Mouse (Mus musculus): Measurements from ENCODE around the gene Brat1.

The Brat1 gene

DNA sequence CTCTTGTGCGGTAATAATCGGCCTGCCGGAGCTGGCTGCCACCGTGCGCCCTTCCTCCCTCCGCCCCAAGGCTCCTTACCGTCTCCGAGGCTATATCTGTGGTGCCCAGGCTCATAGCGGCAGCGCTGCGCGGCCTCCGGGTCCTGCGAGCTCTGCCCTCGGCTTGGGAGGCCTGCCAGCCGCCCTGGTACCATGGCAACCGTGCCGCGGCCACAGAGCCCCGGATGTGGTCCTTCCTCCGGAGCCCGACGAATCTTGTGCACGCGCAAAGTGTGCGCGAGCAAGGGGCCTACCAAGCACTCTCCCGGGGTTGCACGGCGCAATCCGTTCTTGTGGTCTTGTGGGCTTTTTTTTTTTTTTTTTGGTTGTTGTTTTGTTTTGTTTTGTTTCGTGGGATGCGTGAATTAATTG is 2.7 kb upstream of the Brat1 start, which contains the start of gene Iqce:
TSS of gene Iqce (minus strand) at position 276 of the 411 bp plus-strand sequence.
- peak; percentile 91 for DNase-seq (ENCODE audit: low read depth)

- DNase-seq (ENCODE audit: low read depth) = peak; percentile 33
These were observed 2.1 kb upstream of the Brat1 start for GRCm38 (mm10) chr5:140702618-140703175.

DNA sequence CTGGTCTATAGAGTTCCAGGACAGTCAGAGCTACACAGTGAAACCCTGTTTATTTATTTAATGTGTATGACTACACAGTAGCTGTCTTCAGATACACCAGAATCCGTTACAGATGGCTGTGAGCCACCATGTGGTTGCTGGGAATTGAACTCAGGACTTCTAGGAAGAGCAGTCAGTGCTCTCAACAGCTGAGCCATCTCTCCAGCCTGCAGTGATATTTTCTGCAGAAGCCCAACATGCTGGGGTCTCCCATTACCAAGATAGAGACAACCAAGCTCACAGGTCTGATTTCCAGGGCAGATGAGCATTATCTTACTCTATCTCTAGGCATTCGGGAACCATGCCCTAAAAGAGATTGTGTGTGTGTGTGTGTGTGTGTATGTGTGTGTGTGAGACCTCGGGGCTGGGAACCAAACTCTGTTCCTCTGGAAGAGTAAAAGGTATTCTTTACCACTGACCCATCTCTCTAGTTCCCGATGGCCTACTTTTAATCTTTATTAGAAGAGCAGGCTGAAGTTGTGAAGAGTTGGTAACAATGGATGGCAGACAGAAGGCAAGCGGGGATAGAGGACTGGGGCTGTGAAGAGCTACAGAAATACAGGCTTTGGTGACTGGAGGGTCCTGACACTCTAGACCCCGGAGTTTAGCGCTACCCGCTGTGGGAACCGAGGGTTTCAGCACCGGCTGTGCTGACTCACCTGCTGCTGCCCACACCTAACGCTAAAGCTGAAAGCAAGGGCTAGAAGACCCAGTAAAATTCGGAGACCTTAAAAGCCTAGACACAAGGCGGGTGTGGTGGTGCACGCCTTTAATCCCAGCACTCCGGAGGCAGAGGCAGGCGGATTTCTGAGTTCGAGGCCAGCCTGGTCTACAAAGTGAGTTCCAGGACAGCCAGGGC is 1.1 kb upstream of the Brat1 start:
- DNase-seq (ENCODE audit: low read depth) = peak; percentile 80

DNA sequence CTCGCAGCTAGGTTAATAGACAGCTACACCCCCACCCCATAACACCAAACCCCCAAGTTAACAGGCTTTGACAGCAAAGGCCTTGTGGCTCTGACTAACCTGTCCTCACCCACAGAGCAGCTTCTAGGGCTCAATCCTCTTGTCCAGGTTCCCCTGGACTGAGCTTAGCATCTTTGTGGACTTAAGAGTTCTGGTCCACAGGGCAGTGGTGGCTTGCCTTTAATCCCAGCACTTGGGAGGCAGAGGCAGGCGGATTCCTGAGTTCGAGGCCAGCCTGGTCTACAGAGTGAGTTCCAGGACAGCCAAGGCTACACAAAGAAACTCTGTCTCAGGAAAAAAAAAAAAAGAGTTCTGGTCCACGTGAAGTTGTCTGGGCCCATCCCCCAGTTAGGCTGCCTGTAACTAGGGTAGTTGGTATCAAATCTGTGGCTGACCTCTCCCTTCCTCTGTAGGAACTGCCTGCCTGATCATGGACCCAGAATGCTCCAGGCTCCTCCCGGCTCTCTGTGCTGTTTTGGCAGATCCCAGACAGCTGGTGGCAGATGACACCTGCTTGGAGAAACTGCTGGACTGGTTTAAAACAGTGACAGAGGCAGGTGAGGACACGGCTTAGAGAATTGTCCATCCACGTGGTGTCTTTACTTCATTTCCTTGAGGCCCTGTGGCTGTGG is 825 bp downstream of the Brat1 start:
- DNase-seq (ENCODE audit: low read depth) = peak; percentile 56

DNA sequence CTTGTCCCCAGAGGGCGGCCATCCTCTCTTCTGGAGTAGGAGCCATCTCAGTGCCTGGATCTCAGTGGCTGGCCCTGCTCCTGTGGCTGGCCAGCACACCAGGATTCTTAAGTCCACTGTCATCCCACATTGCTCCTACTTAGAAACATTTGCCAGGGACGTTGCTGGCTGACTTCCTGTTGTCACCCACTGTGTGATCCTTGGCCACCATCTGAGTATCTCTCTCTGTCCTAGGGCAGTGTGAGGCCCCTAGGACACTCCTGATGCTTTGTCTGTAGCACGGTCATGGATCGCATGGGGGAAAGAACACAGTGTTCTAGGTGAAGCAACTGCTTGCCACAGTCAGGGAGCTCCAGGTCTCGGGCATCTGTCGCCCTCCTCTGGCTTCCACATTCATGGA is 5.5 kb downstream of the Brat1 start:
- DNase-seq (ENCODE audit: low read depth) = no peak

- no peak for DNase-seq (ENCODE audit: low read depth)
These were observed 6.2 kb downstream of the Brat1 start for GRCm38 (mm10) chr5:140711040-140711439.

- no peak for DNase-seq (ENCODE audit: low read depth)
These were observed 16.0 kb downstream of the Brat1 start for GRCm38 (mm10) chr5:140720773-140721172.

GRCm38 (mm10) chr5:140722121-140722520 is 17.3 kb downstream of the Brat1 start:
- DNase-seq (ENCODE audit: low read depth) = no peak

DNA sequence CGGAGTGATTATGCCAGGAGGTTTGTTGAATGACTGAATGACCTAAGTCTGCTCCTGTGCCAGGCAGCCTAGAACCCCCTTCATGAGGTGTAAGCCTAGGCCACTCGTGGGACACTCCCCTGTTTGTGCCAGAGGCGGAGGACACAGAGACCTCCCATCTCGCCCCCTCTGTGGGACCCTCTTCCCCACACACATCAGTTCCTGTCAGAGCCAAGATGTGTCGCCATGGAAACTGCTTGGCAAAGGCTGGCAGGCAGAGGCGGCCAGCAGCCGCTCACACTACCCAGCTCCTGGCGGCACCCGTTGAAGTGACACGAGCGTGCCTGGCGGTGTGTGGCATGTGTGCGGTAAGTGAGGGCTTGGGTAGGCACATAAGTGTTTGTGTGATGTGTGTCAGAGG is 19.0 kb downstream of the Brat1 start, which contains the start of gene Amz1:
TSS of gene Amz1 (plus strand) at position 306 of the 400 bp plus-strand sequence.
- DNase-seq (ENCODE audit: low read depth) = no peak

- DNase-seq (ENCODE audit: low read depth) = no peak
These were observed 21.4 kb downstream of the Brat1 start for GRCm38 (mm10) chr5:140726062-140726839.

- DNase-seq (ENCODE audit: low read depth) = no peak
These were observed 22.3 kb downstream of the Brat1 start for GRCm38 (mm10) chr5:140726946-140727740.

DNA sequence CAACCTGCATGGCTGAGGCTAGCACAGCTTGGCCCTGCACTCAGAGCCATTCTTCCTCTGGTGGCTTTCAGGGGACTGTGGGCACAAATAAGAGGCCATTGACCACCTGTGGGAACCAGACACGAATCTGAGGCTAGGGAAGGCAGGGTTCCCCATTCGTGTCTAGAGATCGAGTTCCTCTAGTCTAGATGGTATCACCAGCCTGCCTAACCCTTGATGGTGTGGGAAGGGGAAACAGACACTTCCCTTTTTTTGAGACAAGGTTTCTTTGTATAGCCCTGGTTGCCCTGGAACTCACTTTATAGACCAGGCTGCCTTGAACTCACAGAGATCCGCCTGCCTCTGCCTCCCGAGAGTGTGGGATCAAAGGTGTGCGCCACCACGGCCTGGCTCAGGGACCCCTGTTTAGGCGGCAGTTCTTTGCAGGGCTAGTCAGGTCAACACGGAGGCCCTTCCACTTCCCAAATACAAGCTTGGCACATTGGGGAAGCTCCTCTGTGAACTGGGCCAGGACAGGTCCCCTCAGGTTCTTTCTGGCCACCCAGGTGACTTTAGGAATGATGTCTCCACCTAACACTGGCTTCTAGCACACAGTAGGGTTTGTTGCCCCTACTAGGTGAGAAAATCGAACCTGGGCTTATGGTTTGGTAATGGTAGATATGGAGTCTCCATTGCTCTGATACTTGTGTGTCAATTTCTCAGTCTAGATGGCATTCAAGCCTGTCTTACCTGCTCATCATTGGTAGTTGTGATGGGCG is 26.4 kb downstream of the Brat1 start:
- peak; percentile 88 for DNase-seq (ENCODE audit: low read depth)

DNA sequence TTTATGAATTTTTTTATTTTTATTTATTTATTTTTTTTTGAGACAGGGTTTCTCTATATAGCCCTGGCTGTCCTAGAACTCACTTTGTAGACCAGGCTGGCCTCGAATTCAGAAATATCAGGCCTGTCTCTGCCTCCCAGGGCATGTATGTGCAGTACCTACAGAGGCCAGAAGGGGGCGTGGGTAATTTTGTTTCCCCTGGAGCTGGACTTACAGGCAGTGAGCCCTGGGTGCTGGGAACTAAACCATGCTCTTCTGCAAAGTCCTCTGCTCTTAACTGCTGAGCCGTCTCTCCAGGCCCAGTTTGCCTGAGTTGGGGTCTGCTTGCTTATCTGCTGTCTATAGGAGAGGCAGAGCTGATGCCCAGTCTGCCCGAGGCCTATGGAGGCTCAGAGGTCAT is 27.4 kb downstream of the Brat1 start:
- DNase-seq (ENCODE audit: low read depth) = peak; percentile 22

GRCm38 (mm10) chr5:140733336-140733735 is 28.5 kb downstream of the Brat1 start:
- peak; percentile 34 for DNase-seq (ENCODE audit: low read depth)

GRCm38 (mm10) chr5:140735297-140735696 is 30.5 kb downstream of the Brat1 start:
- DNase-seq (ENCODE audit: low read depth) = no peak

DNA sequence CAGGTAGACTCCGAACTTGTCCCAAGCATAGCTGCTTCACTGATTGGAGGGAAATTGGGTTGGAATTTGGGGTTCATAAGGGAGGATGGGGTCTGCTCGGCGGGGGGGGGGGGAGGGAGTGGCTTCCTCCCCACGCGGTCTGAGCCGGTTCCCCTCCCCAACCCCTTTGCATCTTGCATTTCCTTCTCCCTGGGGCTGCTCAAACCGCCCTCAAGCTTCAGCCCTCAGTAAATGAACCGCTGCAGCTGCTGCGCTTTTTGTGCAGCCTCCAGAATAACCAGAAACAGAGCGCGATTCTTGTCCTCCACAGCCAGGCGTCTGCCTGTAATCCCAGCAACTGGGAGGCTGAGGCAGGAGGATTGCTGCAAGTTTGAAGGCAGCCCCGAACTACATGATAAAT is 31.4 kb downstream of the Brat1 start:
- no peak for DNase-seq (ENCODE audit: low read depth)

DNA sequence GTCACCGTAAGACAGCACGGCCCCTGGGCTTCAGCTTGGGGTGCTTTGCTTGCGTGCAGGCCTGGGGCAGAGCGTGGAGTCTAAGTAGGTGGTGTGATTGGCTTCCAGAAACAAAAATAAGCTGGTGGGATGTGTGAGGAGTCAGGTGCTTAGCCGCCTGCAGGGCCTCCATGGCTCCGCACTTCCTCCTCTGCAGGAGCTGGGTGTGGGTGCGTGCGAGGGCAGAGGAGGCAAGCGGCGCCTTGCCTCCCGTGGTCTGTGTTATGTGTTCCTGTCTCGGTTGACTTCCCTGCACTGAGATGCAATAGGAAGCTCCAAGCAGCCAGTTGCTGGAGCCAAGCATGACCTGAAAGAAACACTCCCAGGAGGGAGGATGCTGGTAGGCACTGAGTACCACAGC is 35.0 kb downstream of the Brat1 start:
- no peak for DNase-seq (ENCODE audit: low read depth)

GRCm38 (mm10) chr5:140741040-140741439 is 36.2 kb downstream of the Brat1 start:
- DNase-seq (ENCODE audit: low read depth) = no peak

DNA sequence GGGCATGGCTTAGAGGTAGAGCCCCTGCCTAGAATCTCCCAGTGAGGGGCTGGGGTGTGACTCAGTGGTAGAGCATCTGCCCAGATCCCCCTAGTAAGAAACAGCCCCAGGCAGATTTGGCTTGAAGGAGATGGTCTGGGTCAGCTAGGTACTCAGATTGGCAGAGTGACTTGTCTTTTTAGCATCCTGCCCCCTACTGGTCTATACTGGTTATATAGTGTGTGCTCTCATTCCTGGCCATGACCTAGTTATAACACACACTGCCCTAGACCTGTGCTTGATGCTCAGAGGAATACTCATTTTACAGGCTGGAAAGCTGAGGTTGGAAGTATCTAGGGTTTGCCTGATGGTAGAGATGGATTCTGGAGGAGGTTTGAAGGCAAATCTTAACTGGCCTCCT is 37.1 kb downstream of the Brat1 start:
- peak; percentile 83 for DNase-seq (ENCODE audit: low read depth)

DNA sequence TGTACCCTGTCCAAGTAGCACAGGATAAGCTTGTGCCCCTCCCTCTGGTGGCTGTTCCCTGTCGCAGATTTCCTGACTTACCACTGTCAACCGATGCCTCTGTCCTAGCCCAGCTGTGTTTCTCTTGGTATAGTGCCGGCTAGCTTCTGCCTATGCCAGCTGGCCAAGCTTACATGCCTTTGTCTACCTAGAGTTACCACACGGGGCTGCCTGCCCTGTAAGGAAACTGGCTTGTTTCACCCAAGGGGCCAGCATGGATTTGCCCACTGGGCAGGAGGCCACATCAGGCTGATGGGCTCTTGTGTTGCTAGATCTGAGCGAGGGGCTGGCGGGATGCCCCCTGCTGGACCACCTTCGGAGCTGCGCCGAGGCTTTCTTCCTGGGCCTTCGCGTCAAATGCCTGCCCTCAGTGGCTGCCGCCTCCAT is 38.9 kb downstream of the Brat1 start:
- DNase-seq (ENCODE audit: low read depth) = no peak

Measured in 416B (cell line).